Mouse (Mus musculus): ENCODE measurements around the gene Krt222. TPM values are rescaled to one million over a fixed set of nuclear protein-coding genes. Genes with fewer than 3 reads are reported as not detected.
A peak's percentile ranks its signal among the peaks of the same experiment; 100 is the strongest.
"Not testable (repeated sequence)": the region's sequence is repeated elsewhere in the genome, so short reads cannot be mapped to it uniquely, and the experiment has no call there.

Gene Krt222
- total RNA-seq, 1 experiment from 2014 or later = 3.8 TPM

GRCm38 (mm10) chr11:99244519-99244918 is 634 bp upstream of the Krt222 start:
- ATAC-seq (replicated peaks; ENCODE audit: insufficient number of reproducible peaks, low FRiP score, low TSS enrichment, poor library complexity, severe bottlenecking) = not testable (repeated sequence)

- ATAC-seq (replicated peaks; ENCODE audit: insufficient number of reproducible peaks, low FRiP score, low TSS enrichment, poor library complexity, severe bottlenecking) = no peak
Measured at GRCm38 (mm10) chr11:99243200-99243819, 575 bp downstream of the Krt222 start.

- ATAC-seq (replicated peaks; ENCODE audit: insufficient number of reproducible peaks, low FRiP score, low TSS enrichment, poor library complexity, severe bottlenecking) = no peak
Measured at GRCm38 (mm10) chr11:99242056-99242455, 1.8 kb downstream of the Krt222 start.

- peak; percentile 78 for ATAC-seq (replicated peaks; ENCODE audit: insufficient number of reproducible peaks, low FRiP score, low TSS enrichment, poor library complexity, severe bottlenecking)
Measured at GRCm38 (mm10) chr11:99238468-99238867, 5.4 kb downstream of the Krt222 start.

GRCm38 (mm10) chr11:99231049-99231816 is 12.7 kb downstream of the Krt222 start:
- no peak for ATAC-seq (replicated peaks; ENCODE audit: insufficient number of reproducible peaks, low FRiP score, low TSS enrichment, poor library complexity, severe bottlenecking)

GRCm38 (mm10) chr11:99230261-99231048 is 13.4 kb downstream of the Krt222 start, which contains the start of gene Smarce1:
Gene Smarce1 (minus strand): TSS chr11:99231017.
- peak; percentile 69 for ATAC-seq (replicated peaks; ENCODE audit: insufficient number of reproducible peaks, low FRiP score, low TSS enrichment, poor library complexity, severe bottlenecking)

- no peak for ATAC-seq (replicated peaks; ENCODE audit: insufficient number of reproducible peaks, low FRiP score, low TSS enrichment, poor library complexity, severe bottlenecking)
Measured at GRCm38 (mm10) chr11:99229641-99230260, 14.1 kb downstream of the Krt222 start.

- ATAC-seq (replicated peaks; ENCODE audit: insufficient number of reproducible peaks, low FRiP score, low TSS enrichment, poor library complexity, severe bottlenecking) = no peak
Measured at GRCm38 (mm10) chr11:99226298-99226697, 17.6 kb downstream of the Krt222 start.

GRCm38 (mm10) chr11:99223310-99223709 is 20.6 kb downstream of the Krt222 start:
- ATAC-seq (replicated peaks; ENCODE audit: insufficient number of reproducible peaks, low FRiP score, low TSS enrichment, poor library complexity, severe bottlenecking) = no peak

- ATAC-seq (replicated peaks; ENCODE audit: insufficient number of reproducible peaks, low FRiP score, low TSS enrichment, poor library complexity, severe bottlenecking) = no peak
Measured at GRCm38 (mm10) chr11:99221811-99222210, 22.1 kb downstream of the Krt222 start.

GRCm38 (mm10) chr11:99217248-99217986 is 26.5 kb downstream of the Krt222 start:
- no peak for ATAC-seq (replicated peaks; ENCODE audit: insufficient number of reproducible peaks, low FRiP score, low TSS enrichment, poor library complexity, severe bottlenecking)

- no peak for ATAC-seq (replicated peaks; ENCODE audit: insufficient number of reproducible peaks, low FRiP score, low TSS enrichment, poor library complexity, severe bottlenecking)
Measured at GRCm38 (mm10) chr11:99216181-99216580, 27.7 kb downstream of the Krt222 start.

- ATAC-seq (replicated peaks; ENCODE audit: insufficient number of reproducible peaks, low FRiP score, low TSS enrichment, poor library complexity, severe bottlenecking) = no peak
Measured at GRCm38 (mm10) chr11:99212693-99213092, 31.2 kb downstream of the Krt222 start.

- no peak for ATAC-seq (replicated peaks; ENCODE audit: insufficient number of reproducible peaks, low FRiP score, low TSS enrichment, poor library complexity, severe bottlenecking)
Measured at GRCm38 (mm10) chr11:99211964-99212363, 31.9 kb downstream of the Krt222 start.

- ATAC-seq (replicated peaks; ENCODE audit: insufficient number of reproducible peaks, low FRiP score, low TSS enrichment, poor library complexity, severe bottlenecking) = no peak
Measured at GRCm38 (mm10) chr11:99208105-99208669, 35.7 kb downstream of the Krt222 start.

- ATAC-seq (replicated peaks; ENCODE audit: insufficient number of reproducible peaks, low FRiP score, low TSS enrichment, poor library complexity, severe bottlenecking) = no peak
Measured at GRCm38 (mm10) chr11:99207449-99207848, 36.4 kb downstream of the Krt222 start.

GRCm38 (mm10) chr11:99206954-99207353 is 36.9 kb downstream of the Krt222 start:
- ATAC-seq (replicated peaks; ENCODE audit: insufficient number of reproducible peaks, low FRiP score, low TSS enrichment, poor library complexity, severe bottlenecking) = no peak

GRCm38 (mm10) chr11:99189154-99189582 is 54.7 kb downstream of the Krt222 start:
- peak; percentile 90 for ATAC-seq (replicated peaks; ENCODE audit: insufficient number of reproducible peaks, low FRiP score, low TSS enrichment, poor library complexity, severe bottlenecking)
